Mouse (Mus musculus): ENCODE results near the gene Dnajc12. TPM values are rescaled to one million over a fixed set of nuclear protein-coding genes. Genes with fewer than 3 reads are reported as not detected.
"Not testable (repeated sequence)": the region's sequence is repeated elsewhere in the genome, so short reads cannot be mapped to it uniquely, and the experiment has no call there.

The Dnajc12 gene
- 1.7 and 5.0 TPM in 2 replicates for total RNA-seq (2017)

- ATAC-seq (replicated peaks in 1 of 2; ENCODE audit: insufficient read depth in 1 of 2, low FRiP score in 2 of 2, low TSS enrichment in 1 of 2, low read depth in 1 of 2, poor library complexity in 2 of 2, severe bottlenecking in 2 of 2), result peak; percentile 93 to 95
Observed at GRCm38 (mm10) chr10:63382372-63383279, at the start of gene Dnajc12. Dnajc12 (plus strand) TSS chr10:63382443.

- no peak for ATAC-seq (replicated peaks in 1 of 2; ENCODE audit: insufficient read depth in 1 of 2, low FRiP score in 2 of 2, low TSS enrichment in 1 of 2, low read depth in 1 of 2, poor library complexity in 2 of 2, severe bottlenecking in 2 of 2)
Observed at GRCm38 (mm10) chr10:63336901-63337300, 45.3 kb upstream of the Dnajc12 start.

GRCm38 (mm10) chr10:63337326-63337725 is 44.9 kb upstream of the Dnajc12 start:
- ATAC-seq (replicated peaks in 1 of 2; ENCODE audit: insufficient read depth in 1 of 2, low FRiP score in 2 of 2, low TSS enrichment in 1 of 2, low read depth in 1 of 2, poor library complexity in 2 of 2, severe bottlenecking in 2 of 2), result no peak

GRCm38 (mm10) chr10:63337951-63338836 is 44.0 kb upstream of the Dnajc12 start:
- peak in 1 of 2 experiments; percentile 19; a peak in 1 of 4 replicates for ATAC-seq (replicated peaks in 1 of 2; ENCODE audit: insufficient read depth in 1 of 2, low FRiP score in 2 of 2, low TSS enrichment in 1 of 2, low read depth in 1 of 2, poor library complexity in 2 of 2, severe bottlenecking in 2 of 2)

- ATAC-seq (replicated peaks in 1 of 2; ENCODE audit: insufficient read depth in 1 of 2, low FRiP score in 2 of 2, low TSS enrichment in 1 of 2, low read depth in 1 of 2, poor library complexity in 2 of 2, severe bottlenecking in 2 of 2), result peak; percentile 77 to 79
Observed at GRCm38 (mm10) chr10:63338914-63339643, 43.2 kb upstream of the Dnajc12 start.

- no peak for ATAC-seq (replicated peaks in 1 of 2; ENCODE audit: insufficient read depth in 1 of 2, low FRiP score in 2 of 2, low TSS enrichment in 1 of 2, low read depth in 1 of 2, poor library complexity in 2 of 2, severe bottlenecking in 2 of 2)
Observed at GRCm38 (mm10) chr10:63341351-63341750, 40.9 kb upstream of the Dnajc12 start.

- no peak for ATAC-seq (replicated peaks in 1 of 2; ENCODE audit: insufficient read depth in 1 of 2, low FRiP score in 2 of 2, low TSS enrichment in 1 of 2, low read depth in 1 of 2, poor library complexity in 2 of 2, severe bottlenecking in 2 of 2)
Observed at GRCm38 (mm10) chr10:63344751-63345150, 37.5 kb upstream of the Dnajc12 start.

- no peak for ATAC-seq (replicated peaks in 1 of 2; ENCODE audit: insufficient read depth in 1 of 2, low FRiP score in 2 of 2, low TSS enrichment in 1 of 2, low read depth in 1 of 2, poor library complexity in 2 of 2, severe bottlenecking in 2 of 2)
Observed at GRCm38 (mm10) chr10:63348291-63348690, 34.0 kb upstream of the Dnajc12 start.

- no peak for ATAC-seq (replicated peaks in 1 of 2; ENCODE audit: insufficient read depth in 1 of 2, low FRiP score in 2 of 2, low TSS enrichment in 1 of 2, low read depth in 1 of 2, poor library complexity in 2 of 2, severe bottlenecking in 2 of 2)
Observed at GRCm38 (mm10) chr10:63350666-63351065, 31.6 kb upstream of the Dnajc12 start.

- ATAC-seq (replicated peaks in 1 of 2; ENCODE audit: insufficient read depth in 1 of 2, low FRiP score in 2 of 2, low TSS enrichment in 1 of 2, low read depth in 1 of 2, poor library complexity in 2 of 2, severe bottlenecking in 2 of 2), result not testable (repeated sequence)
Observed at GRCm38 (mm10) chr10:63351099-63351498, 31.1 kb upstream of the Dnajc12 start.

- ATAC-seq (replicated peaks in 1 of 2; ENCODE audit: insufficient read depth in 1 of 2, low FRiP score in 2 of 2, low TSS enrichment in 1 of 2, low read depth in 1 of 2, poor library complexity in 2 of 2, severe bottlenecking in 2 of 2), result no peak
Observed at GRCm38 (mm10) chr10:63352111-63352510, 30.1 kb upstream of the Dnajc12 start.

GRCm38 (mm10) chr10:63360502-63360901 is 21.7 kb upstream of the Dnajc12 start:
- no peak for ATAC-seq (replicated peaks in 1 of 2; ENCODE audit: insufficient read depth in 1 of 2, low FRiP score in 2 of 2, low TSS enrichment in 1 of 2, low read depth in 1 of 2, poor library complexity in 2 of 2, severe bottlenecking in 2 of 2)

- ATAC-seq (replicated peaks in 1 of 2; ENCODE audit: insufficient read depth in 1 of 2, low FRiP score in 2 of 2, low TSS enrichment in 1 of 2, low read depth in 1 of 2, poor library complexity in 2 of 2, severe bottlenecking in 2 of 2), result no peak
Observed at GRCm38 (mm10) chr10:63365918-63366455, 16.3 kb upstream of the Dnajc12 start.

GRCm38 (mm10) chr10:63367386-63367785 is 14.9 kb upstream of the Dnajc12 start:
- ATAC-seq (replicated peaks in 1 of 2; ENCODE audit: insufficient read depth in 1 of 2, low FRiP score in 2 of 2, low TSS enrichment in 1 of 2, low read depth in 1 of 2, poor library complexity in 2 of 2, severe bottlenecking in 2 of 2), result no peak

GRCm38 (mm10) chr10:63368041-63368440 is 14.2 kb upstream of the Dnajc12 start:
- ATAC-seq (replicated peaks in 1 of 2; ENCODE audit: insufficient read depth in 1 of 2, low FRiP score in 2 of 2, low TSS enrichment in 1 of 2, low read depth in 1 of 2, poor library complexity in 2 of 2, severe bottlenecking in 2 of 2), result no peak

- no peak for ATAC-seq (replicated peaks in 1 of 2; ENCODE audit: insufficient read depth in 1 of 2, low FRiP score in 2 of 2, low TSS enrichment in 1 of 2, low read depth in 1 of 2, poor library complexity in 2 of 2, severe bottlenecking in 2 of 2)
Observed at GRCm38 (mm10) chr10:63376303-63376702, 5.9 kb upstream of the Dnajc12 start.

GRCm38 (mm10) chr10:63377468-63377867 is 4.8 kb upstream of the Dnajc12 start:
- ATAC-seq (replicated peaks in 1 of 2; ENCODE audit: insufficient read depth in 1 of 2, low FRiP score in 2 of 2, low TSS enrichment in 1 of 2, low read depth in 1 of 2, poor library complexity in 2 of 2, severe bottlenecking in 2 of 2), result peak; percentile 51 to 70; a peak in 2 of 4 replicates
